In genomic region chr5:100429344-100430075, GRCm38 (mm10) we compare ENCODE assay signal across 8 mouse cellular contexts. TPM values are rescaled to one million over a fixed set of nuclear protein-coding genes. Genes with fewer than 3 reads are reported as not detected.
A peak's percentile ranks its signal among the peaks of the same experiment; 100 is the strongest.
DNase-seq lines count a peak whose midpoint lies in the region; ATAC-seq lines count a peak whose summit lies in the region.

No protein-coding gene starts in this region.

- intact Hi-C loops in left cerebral cortex, postnatal 14 days (cut with DNase I) = loop anchor here (5.0 kb wide), 2 partner anchors 68 to 88 kb away; partner anchors contain the start of gene Cops4

- no peaks in the 10 kb centered on the region for H3K9me3 ChIP-seq in intestine, embryonic 14.5 days (ENCODE audit: control insufficient read depth, low read length)

- peak overlapping the region; percentile 94 for H3K4me3 ChIP-seq in intestine, embryonic 14.5 days (ENCODE audit: low read depth, low read length)

- no peaks in the 10 kb centered on the region for H3K27me3 ChIP-seq in intestine, embryonic 14.5 days (replicated peaks; ENCODE audit: control insufficient read depth, insufficient read depth, low read length)

- peak; percentile 99 for ATAC-seq in intestine, embryonic 14.5 days (replicated peaks; ENCODE audit: low FRiP score, low TSS enrichment, low read depth)

- H3K27ac ChIP-seq in intestine, embryonic 14.5 days (ENCODE audit: low read depth) = peak overlapping the region; percentile 95

- DNase-seq in adrenal gland, adult 18-20 months (ENCODE audit: low spot score in 2 of 2) = peak; percentile 76 to 80
- peak; percentile 99 for DNase-seq in embryo, embryonic 11 days
- peak; percentile 93 for DNase-seq in gastrocnemius, postnatal 25 days
- DNase-seq in intestine, embryonic 14.5 days (ENCODE audit: low spot score) = peak; percentile 96
- DNase-seq in left cerebral cortex, postnatal 14 days (ENCODE audit: low spot score in 2 of 2) = peak; percentile 95 to 97
- DNase-seq in mesoderm, embryonic 11.5 days (ENCODE audit: low read depth, low spot score) = peak; percentile 99
- DNase-seq in right cerebral cortex, postnatal 36 days (ENCODE audit: low spot score in 2 of 2) = peak; percentile 91 to 94
- peak; percentile 97 for DNase-seq in yolk sac, embryonic 10.5 days (ENCODE audit: low spot score)

- H3K36me3 ChIP-seq in intestine, embryonic 14.5 days (ENCODE audit: control insufficient read depth, insufficient read depth, low read length) = peaks cover 37% of the 10 kb centered on the region

- under 1% methylated on average over 53 of the region's 53 CpGs for WGBS in intestine, embryonic 14.5 days

- H3K4me2 ChIP-seq in intestine, embryonic 14.5 days (ENCODE audit: low read length) = peak overlapping the region; percentile 96

- H3K4me1 ChIP-seq in intestine, embryonic 14.5 days (replicated peaks; ENCODE audit: control insufficient read depth, insufficient read depth, low read length) = peaks cover 29% of the 10 kb centered on the region

- H3K9ac ChIP-seq in intestine, embryonic 14.5 days (ENCODE audit: low read length) = peak overlapping the region; percentile 98

RNA-seq across cellular contexts. Expression of gene Sec31a, which starts 13.5 kb away (rescaled TPM):
- total RNA-seq in adrenal gland, adult 18-20 months (2021) = 100 to 1,000 TPM; 157 to 164 TPM
- 10 to 100 TPM; 61.2 to 65.4 TPM for total RNA-seq in gastrocnemius, postnatal 25 days (2021)
- 170 TPM in 2 replicates for polyA plus RNA-seq in intestine, embryonic 14.5 days (2014; fragmentation: Nextera tagmentation; extraction: Ambion mirVana)
- total RNA-seq in left cerebral cortex, postnatal 14 days (2021) = 100 to 1,000 TPM; 108 to 112 TPM

Comparison
In these comparisons a context has a peak if more than half of its experiments do, and no peak if none do; other contexts are left out.
1. Peak in every context shown above with its lines: DNase-seq, ATAC-seq, H3K4me3 ChIP-seq and H3K27ac ChIP-seq.